Mouse (Mus musculus) heart, postnatal 36 days (tissue): ENCODE data around the gene Cpe. TPM values are rescaled to one million over a fixed set of nuclear protein-coding genes. Genes with fewer than 3 reads are reported as not detected.

Experiments used
- DNase-seq, 2 experiments: peaks; one replicate each; pipeline ENCODE4 v3.0.0; 2021 to 2022
- intact Hi-C: fragments of 180-260 bp; cut with DNase I; formaldehyde crosslinking; loops from one replicate; pipeline ENCODE4 v1.15.1; 2025
- total RNA-seq, 2 experiments: library from RNA; stranded (reverse); gene quantifications; 2 replicates each; pipeline ENCODE4 v1.2.3; 2021

Cpe gene
- total RNA-seq, 2 experiments from 2014 or later: 267 to 294 TPM

GRCm38 (mm10) chr8:64639676-64640075 is 53.2 kb downstream of the Cpe start:
- no peak for DNase-seq
- intact Hi-C loops: no loop called here

- DNase-seq: no peak
- intact Hi-C loops: no loop called here
Observed at GRCm38 (mm10) chr8:64634901-64635300, 58.0 kb downstream of the Cpe start.

GRCm38 (mm10) chr8:64634131-64634865 is 58.6 kb downstream of the Cpe start:
- DNase-seq: no peak
- intact Hi-C loops: no loop called here

- intact Hi-C loops: no loop called here
- no peak for DNase-seq
Observed at GRCm38 (mm10) chr8:64632169-64632568, 60.7 kb downstream of the Cpe start.

- intact Hi-C loops: no loop called here
- DNase-seq: no peak
Observed at GRCm38 (mm10) chr8:64631761-64632160, 61.1 kb downstream of the Cpe start.

- intact Hi-C loops: no loop called here
- no peak for DNase-seq
Observed at GRCm38 (mm10) chr8:64629034-64629760, 63.7 kb downstream of the Cpe start.

GRCm38 (mm10) chr8:64628039-64628438 is 64.8 kb downstream of the Cpe start:
- DNase-seq: no peak
- intact Hi-C loops: no loop called here

- DNase-seq: no peak
- intact Hi-C loops: no loop called here
Observed at GRCm38 (mm10) chr8:64624603-64625037, 68.2 kb downstream of the Cpe start.

GRCm38 (mm10) chr8:64620365-64621150 is 72.3 kb downstream of the Cpe start:
- intact Hi-C loops: no loop called here

GRCm38 (mm10) chr8:64619661-64620060 is 73.2 kb downstream of the Cpe start:
- intact Hi-C loops: loop anchor here (1.0 to 5.0 kb wide), 2 partner anchors 233 to 322 kb away; partner anchors contain the start of gene Klhl2
- DNase-seq: no peak

More at GRCm38 (mm10) chr8:64620365-64621150, 72.3 kb downstream of the Cpe start:
- no peak for DNase-seq

GRCm38 (mm10) chr8:64618618-64619017 is 74.2 kb downstream of the Cpe start:
- peak; percentile 41 to 53 for DNase-seq
- intact Hi-C loops: loop anchor here (1.0 to 5.0 kb wide), 3 partner anchors 75 to 323 kb away; partner anchors contain the start of genes Cpe and Klhl2

GRCm38 (mm10) chr8:64616566-64616965 is 76.3 kb downstream of the Cpe start:
- intact Hi-C loops: loop anchor here (5.0 kb wide), 1 partner anchor 236 kb away; the partner anchor contains the start of gene Klhl2
- no peak for DNase-seq

- intact Hi-C loops: loop anchor here (5.0 kb wide), 1 partner anchor 237 kb away; the partner anchor contains the start of gene Klhl2
- no peak for DNase-seq
Observed at GRCm38 (mm10) chr8:64615459-64615858, 77.4 kb downstream of the Cpe start.

GRCm38 (mm10) chr8:64613663-64614062 is 79.2 kb downstream of the Cpe start:
- intact Hi-C loops: no loop called here
- DNase-seq: no peak

- DNase-seq: no peak
- intact Hi-C loops: no loop called here
Observed at GRCm38 (mm10) chr8:64611210-64611974, 81.5 kb downstream of the Cpe start.

GRCm38 (mm10) chr8:64608931-64609330 is 83.9 kb downstream of the Cpe start:
- intact Hi-C loops: no loop called here
- DNase-seq: no peak

- intact Hi-C loops: no loop called here
- DNase-seq: no peak
Observed at GRCm38 (mm10) chr8:64606015-64606414, 86.8 kb downstream of the Cpe start.

- intact Hi-C loops: loop anchor here (5.0 kb wide), 1 partner anchor 576 kb away; no protein-coding TSS in a partner anchor
Observed at GRCm38 (mm10) chr8:64598206-64598605, 94.6 kb downstream of the Cpe start.

GRCm38 (mm10) chr8:64597042-64597970 is 95.5 kb downstream of the Cpe start:
- DNase-seq: peak; percentile 60 to 75
- intact Hi-C loops: loop anchor here (5.0 kb wide), 1 partner anchor 575 kb away; no protein-coding TSS in a partner anchor

More at GRCm38 (mm10) chr8:64598206-64598605, 94.6 kb downstream of the Cpe start:
- no peak for DNase-seq
